Comparison of ENCODE assay signal across 9 mouse cellular contexts in genomic region chr5:118563590-118563989, GRCm38 (mm10). TPM values are rescaled to one million over a fixed set of nuclear protein-coding genes. Genes with fewer than 3 reads are reported as not detected.
DNase-seq lines count a peak whose midpoint lies in the region; ATAC-seq and TF ChIP-seq lines count a peak whose summit lies in the region.
"Had no signal": no experiment of that assay in that cellular context is flagged by ENCODE, and none has a peak within 500 bp of the region (broad histone marks: within the 10 kb centered on the region; RNA-seq: fewer than 3 reads in every experiment).

No protein-coding gene starts in this region.

- H3K36me3 ChIP-seq in hindbrain, embryonic 13.5 days, result no peaks in the 10 kb centered on the region
- no peaks in the 10 kb centered on the region for H3K36me3 ChIP-seq in hindbrain, embryonic 11.5 days (ENCODE audit: control insufficient read depth, insufficient read depth, low read length)
- H3K36me3 ChIP-seq in ES-E14 (ENCODE audit: control insufficient read depth, insufficient read depth, low read length, poor library complexity, severe bottlenecking), result no peaks in the 10 kb centered on the region; the same call in 1 of the 2 replicates
- H3K36me3 ChIP-seq in embryonic facial prominence, embryonic 10.5 days (replicated peaks), result no peaks in the 10 kb centered on the region
- no peaks in the 10 kb centered on the region for H3K36me3 ChIP-seq in liver, postnatal 0 days (replicated peaks; ENCODE audit: insufficient read depth, low read length)

- DNase-seq in hindbrain, embryonic 11.5 days (ENCODE audit: low spot score), result no peak
- DNase-seq in ES-E14 (ENCODE audit: low read depth, low spot score), result no peak
- peak; percentile 22 for DNase-seq in embryonic facial prominence, embryonic 10.5 days (ENCODE audit: low spot score)
- no peak for DNase-seq in liver, postnatal 0 days
- no peak for DNase-seq in adrenal gland, adult (ENCODE audit: inconsistent age in 2 of 2, low spot score in 1 of 2)
- DNase-seq in kidney, adult 18-20 months, result no peak
- no peak for DNase-seq in lung, postnatal 25 days (ENCODE audit: low spot score)
- DNase-seq: thymus, postnatal 25 days had no signal

- H3K4me3 ChIP-seq in hindbrain, embryonic 13.5 days, result no peak overlapping the region
- H3K4me3 ChIP-seq in hindbrain, embryonic 11.5 days (ENCODE audit: low read depth, low read length), result no peak overlapping the region
- no peak overlapping the region for H3K4me3 ChIP-seq in ES-E14 (ENCODE audit: insufficient read depth in 1 of 2, low read depth in 1 of 2, low read length in 2 of 2, poor library complexity in 1 of 2, severe bottlenecking in 1 of 2)
- peak overlapping the region; percentile 23; the same call in 1 of the 2 replicates for H3K4me3 ChIP-seq in embryonic facial prominence, embryonic 10.5 days
- H3K4me3 ChIP-seq in liver, postnatal 0 days (ENCODE audit: low read depth, low read length), result 0 out of 2 replicates have a peak overlapping the region, but pooled peaks have one; percentile 82

- peaks cover 74% of the 10 kb centered on the region for H3K4me1 ChIP-seq in hindbrain, embryonic 13.5 days (replicated peaks)
- peaks cover 15% of the 10 kb centered on the region for H3K4me1 ChIP-seq in hindbrain, embryonic 11.5 days (replicated peaks; ENCODE audit: control insufficient read depth, insufficient read depth, low read length)
- H3K4me1 ChIP-seq in ES-E14 (ENCODE audit: control insufficient read depth in 2 of 2, insufficient read depth in 2 of 2, low read length in 2 of 2, poor library complexity in 1 of 2), result peaks cover 23% of the 10 kb centered on the region in 2 experiments
- H3K4me1 ChIP-seq in embryonic facial prominence, embryonic 10.5 days, result peaks cover 81% of the 10 kb centered on the region
- peaks cover 43% of the 10 kb centered on the region for H3K4me1 ChIP-seq in liver, postnatal 0 days (ENCODE audit: insufficient read depth)

- H3K9ac ChIP-seq in hindbrain, embryonic 13.5 days, result 0 out of 2 replicates have a peak overlapping the region, but pooled peaks have one; percentile 0
- no peak overlapping the region for H3K9ac ChIP-seq in hindbrain, embryonic 11.5 days (ENCODE audit: low read depth, low read length)
- H3K9ac ChIP-seq in ES-E14 (ENCODE audit: insufficient read depth, low read depth, low read length, poor library complexity, severe bottlenecking), result no peak overlapping the region; the same call in 1 of the 2 replicates
- no peak overlapping the region for H3K9ac ChIP-seq in liver, postnatal 0 days (replicated peaks)

- peak overlapping the region; percentile 14; the same call in 1 of the 2 replicates for H3K4me2 ChIP-seq in hindbrain, embryonic 13.5 days
- no peak overlapping the region for H3K4me2 ChIP-seq in hindbrain, embryonic 11.5 days (replicated peaks; ENCODE audit: low read depth, low read length)
- H3K4me2 ChIP-seq in liver, postnatal 0 days (ENCODE audit: low read depth, low read length), result peak overlapping the region; percentile 51

- WGBS in hindbrain, embryonic 13.5 days, result 41% methylated on average over 6 of the region's 6 CpGs
- 44% methylated on average over 6 of the region's 6 CpGs for WGBS in hindbrain, embryonic 11.5 days
- 16% methylated on average over 6 of the region's 6 CpGs for WGBS in embryonic facial prominence, embryonic 10.5 days
- WGBS in liver, postnatal 0 days (ENCODE audit: insufficient replicate concordance), result 26% methylated on average over 6 of the region's 6 CpGs

- no peaks in the 10 kb centered on the region for H3K9me3 ChIP-seq in hindbrain, embryonic 13.5 days
- no peaks in the 10 kb centered on the region for H3K9me3 ChIP-seq in hindbrain, embryonic 11.5 days (ENCODE audit: control insufficient read depth, low read length)
- no peaks in the 10 kb centered on the region for H3K9me3 ChIP-seq in ES-E14 (ENCODE audit: control insufficient read depth, insufficient read depth, low read depth, low read length)
- H3K9me3 ChIP-seq in embryonic facial prominence, embryonic 10.5 days, result no peaks in the 10 kb centered on the region
- no peaks in the 10 kb centered on the region for H3K9me3 ChIP-seq in liver, postnatal 0 days (ENCODE audit: low read length)

- in situ Hi-C loops in ES-E14 (cut with MboI; ENCODE audit: low sequenced_read_pairs in 2 of 2, unreplicated experiment in 2 of 2), result no loop called here

- no peak for TF ChIP-seq CTCF in liver, postnatal 0 days (IDR thresholded peaks at IDR 0.05; ENCODE audit: low read depth)

- no peak overlapping the region for H3K27ac ChIP-seq in hindbrain, embryonic 13.5 days
- H3K27ac ChIP-seq in hindbrain, embryonic 11.5 days (ENCODE audit: low read depth, low read length), result no peak overlapping the region
- H3K27ac ChIP-seq in ES-E14 (ENCODE audit: insufficient read depth, low read depth, low read length, poor library complexity, severe bottlenecking), result 0 out of 2 replicates have a peak overlapping the region, but pooled peaks have one; percentile 48
- H3K27ac ChIP-seq in embryonic facial prominence, embryonic 10.5 days (replicated peaks), result no peak overlapping the region
- H3K27ac ChIP-seq in liver, postnatal 0 days (ENCODE audit: low read depth), result no peak overlapping the region

- TF ChIP-seq EP300 in liver, postnatal 0 days (IDR thresholded peaks at IDR 0.05; ENCODE audit: low read depth), result no peak

- no peak for ATAC-seq in hindbrain, embryonic 13.5 days (ENCODE audit: low FRiP score)
- ATAC-seq in hindbrain, embryonic 11.5 days (ENCODE audit: low FRiP score), result no peak
- ATAC-seq in liver, postnatal 0 days, result no peak

- no peaks in the 10 kb centered on the region for H3K27me3 ChIP-seq in hindbrain, embryonic 13.5 days
- H3K27me3 ChIP-seq in hindbrain, embryonic 11.5 days (ENCODE audit: control insufficient read depth, insufficient read depth, low read length), result no peaks in the 10 kb centered on the region
- no peaks in the 10 kb centered on the region; the same call in 1 of the 2 replicates for H3K27me3 ChIP-seq in embryonic facial prominence, embryonic 10.5 days (replicated peaks; ENCODE audit: low read depth, poor library complexity, severe bottlenecking)
- no peaks in the 10 kb centered on the region for H3K27me3 ChIP-seq in liver, postnatal 0 days (ENCODE audit: insufficient read depth, low read length)

TF ChIP-seq in ES-E14, 5 proteins besides CTCF, POLR2A, EP300 and RAD21:
- no peak for TF ChIP-seq ZNF384 (IDR thresholded peaks at IDR 0.05; ENCODE audit: low read depth, low read length)
- no peak for TF ChIP-seq ZC3H11A (IDR thresholded peaks at IDR 0.05; ENCODE audit: borderline replicate concordance, low read depth, low read length)
- no peak for TF ChIP-seq CHD2 (IDR thresholded peaks at IDR 0.05; ENCODE audit: low read depth, low read length)
- TF ChIP-seq HCFC1 (IDR thresholded peaks at IDR 0.05; ENCODE audit: borderline replicate concordance, insufficient read depth, low read length), result no peak
- no peak for TF ChIP-seq MAFK (IDR thresholded peaks at IDR 0.05; ENCODE audit: insufficient read depth, low read depth, low read length)

RNA-seq across cellular contexts. Expression of gene Med13l, which starts 3.1 kb away (rescaled TPM):
- polyA plus RNA-seq in hindbrain, embryonic 13.5 days (2015; fragmentation: Nextera tagmentation; extraction: Ambion mirVana), result 15.3 and 16.3 TPM in 2 replicates
- polyA plus RNA-seq in hindbrain, embryonic 11.5 days (2014; fragmentation: Nextera tagmentation; extraction: Ambion mirVana), result 12.5 and 16.1 TPM in 2 replicates
- 52.4 and 61.6 TPM in 2 replicates for total RNA-seq in ES-E14 (2012; rRNA removed)
- polyA plus RNA-seq in embryonic facial prominence, embryonic 10.5 days (2016; fragmentation: Nextera tagmentation; extraction: Ambion mirVana), result 11.5 and 11.6 TPM in 2 replicates
- 4.5 and 5.9 TPM in 2 replicates for polyA plus RNA-seq in liver, postnatal 0 days (2015; fragmentation: Nextera tagmentation; extraction: Ambion mirVana)

Comparison
In these comparisons a context has a peak if more than half of its experiments do, and no peak if none do; other contexts are left out.
1. H3K4me3 ChIP-seq: peak in embryonic facial prominence, embryonic 10.5 days (single experiment) and liver, postnatal 0 days (single experiment); none in hindbrain, embryonic 13.5 days (single experiment), hindbrain, embryonic 11.5 days (single experiment) and ES-E14 (0 of 2).